Mouse (Mus musculus) neural tube, embryonic 14.5 days (tissue): Measurements from ENCODE around the gene Rptn. TPM values are rescaled to one million over a fixed set of nuclear protein-coding genes. Genes with fewer than 3 reads are reported as not detected.

Source experiments
- ATAC-seq: fragments of 200-750 bp; cut with Nextera tagmentation; 2 replicates; pipeline ENCODE4 v1.8.0; 2017; ENCODE audit warnings: low read depth, mild to moderate bottlenecking, moderate TSS enrichment, moderate library complexity
- H3K27ac ChIP-seq: fragments of 300-500 bp; sonication (generic); 2 replicates; pipeline ENCODE4 v1.5.1; 2014; ENCODE audit warnings: low read depth, mild to moderate bottlenecking, control low read depth, low read length, moderate library complexity, mixed read lengths
- H3K27me3 ChIP-seq: fragments of 300-500 bp; sonication (generic); 2 replicates; pipeline ENCODE4 v1.6.1; 2014; ENCODE audit warnings: low read length; ENCODE audit not compliant: control insufficient read depth, insufficient read depth
- H3K36me3 ChIP-seq: fragments of 300-500 bp; sonication (generic); 2 replicates; pipeline ENCODE4 v1.6.1; 2014; ENCODE audit warnings: low read length, mixed read lengths; ENCODE audit not compliant: control insufficient read depth, insufficient read depth
- H3K4me1 ChIP-seq: fragments of 300-500 bp; sonication (generic); 2 replicates; pipeline ENCODE4 v1.6.1; 2014; ENCODE audit warnings: low read length; ENCODE audit not compliant: control insufficient read depth, insufficient read depth
- H3K4me2 ChIP-seq: fragments of 300-500 bp; sonication (generic); 2 replicates; pipeline ENCODE4 v1.6.1; 2014; ENCODE audit warnings: mild to moderate bottlenecking, low read depth, low read length, control low read depth
- H3K4me3 ChIP-seq: fragments of 300-500 bp; sonication (generic); 2 replicates; pipeline ENCODE4 v1.5.1; 2014; ENCODE audit warnings: low read depth, low read length, control low read depth, mixed read lengths
- H3K9ac ChIP-seq: fragments of 300-500 bp; sonication (generic); replicated peaks from 2 replicates; pipeline ENCODE4 v1.6.1; 2014; ENCODE audit warnings: low read depth, mild to moderate bottlenecking, control low read depth, low read length, mixed read lengths
- H3K9me3 ChIP-seq: fragments of 300-500 bp; sonication (generic); 2 replicates; pipeline ENCODE4 v1.6.1; 2016; ENCODE audit warnings: low read length; ENCODE audit not compliant: control insufficient read depth
- WGBS: fragments of 180-500 bp; shearing (Covaris S2); extraction: QIAGEN DNeasy Blood & Tissue Kit; methylation state at CpG from one replicate; pipeline ENCODE4 v1.1.7; 2014; 5-methylcytosine and 5-hydroxymethylcytosine counted together
- polyA plus RNA-seq: library from polyadenylated mRNA; unstranded; fragments of >200 nt; fragmentation: Nextera tagmentation; extraction: Ambion mirVana; gene quantifications from 2 replicates; pipeline ENCODE4 v1.2.1, GENCODE M21; 2014

The Rptn gene
- polyA plus RNA-seq, 1 experiment from 2014 or later = not detected

- Histone ChIP-seq H3K4me1 (no peaks in the 10 kb centered on the region), H3K27me3 (no peaks in the 10 kb centered on the region), H3K9ac (no peak overlapping the region), H3K9me3 (no peaks in the 10 kb centered on the region), H3K4me2 (no peak overlapping the region), H3K4me3 (no peak overlapping the region), H3K27ac (no peak overlapping the region), H3K36me3 (no peaks in the 10 kb centered on the region)
- ATAC-seq = no peak
- WGBS = 59% methylated on average over 4 of the region's 4 CpGs
Measured at GRCm38 (mm10) chr3:93378146-93378545, 15.4 kb upstream of the Rptn start.

GRCm38 (mm10) chr3:93403936-93404335, 10.4 kb downstream of the Rptn start:
- ATAC-seq = no peak
- WGBS = 93% methylated on average over 3 of the region's 3 CpGs
- Histone ChIP-seq H3K4me3 (no peak overlapping the region), H3K9ac (no peak overlapping the region), H3K27me3 (no peaks in the 10 kb centered on the region), H3K27ac (no peak overlapping the region), H3K4me2 (no peak overlapping the region), H3K36me3 (no peaks in the 10 kb centered on the region), H3K9me3 (no peaks in the 10 kb centered on the region), H3K4me1 (no peaks in the 10 kb centered on the region)

- no peaks in the 10 kb centered on the region for H3K27me3 ChIP-seq
- no peak overlapping the region for H3K9ac ChIP-seq
- no peak overlapping the region for H3K4me2 ChIP-seq
- H3K36me3 ChIP-seq = no peaks in the 10 kb centered on the region
- no peak overlapping the region for H3K27ac ChIP-seq
- H3K4me1 ChIP-seq = no peaks in the 10 kb centered on the region
- WGBS = 32% methylated on average over 5 of the region's 5 CpGs
- H3K9me3 ChIP-seq = no peaks in the 10 kb centered on the region
- no peak overlapping the region for H3K4me3 ChIP-seq
- ATAC-seq = no peak
Measured at GRCm38 (mm10) chr3:93406992-93407391, 13.5 kb downstream of the Rptn start.

GRCm38 (mm10) chr3:93411905-93412304, 18.4 kb downstream of the Rptn start:
- Histone ChIP-seq H3K4me2 (no peak overlapping the region), H3K36me3 (no peaks in the 10 kb centered on the region), H3K9me3 (no peaks in the 10 kb centered on the region), H3K27ac (no peak overlapping the region), H3K9ac (no peak overlapping the region), H3K4me3 (no peak overlapping the region), H3K27me3 (no peaks in the 10 kb centered on the region), H3K4me1 (no peaks in the 10 kb centered on the region)
- 26% methylated on average over 2 of the region's 2 CpGs for WGBS
- ATAC-seq = no peak

- no peaks in the 10 kb centered on the region for H3K36me3 ChIP-seq
- H3K4me3 ChIP-seq = no peak overlapping the region
- 36% methylated on average over 3 of the region's 3 CpGs for WGBS
- H3K27ac ChIP-seq = no peak overlapping the region
- no peaks in the 10 kb centered on the region for H3K27me3 ChIP-seq
- H3K9me3 ChIP-seq = no peaks in the 10 kb centered on the region
- no peak for ATAC-seq
- H3K4me1 ChIP-seq = no peaks in the 10 kb centered on the region
- H3K4me2 ChIP-seq = no peak overlapping the region
- no peak overlapping the region for H3K9ac ChIP-seq
Measured at GRCm38 (mm10) chr3:93431673-93432072, 38.2 kb downstream of the Rptn start.

GRCm38 (mm10) chr3:93442030-93442429, 48.5 kb downstream of the Rptn start, which contains the start of gene Tchh:
Gene Tchh (plus strand): TSS chr3:93442330.
- H3K36me3 ChIP-seq = no peaks in the 10 kb centered on the region
- peak within 1 kb of the TSS; percentile 82; the same call in 1 of the 2 replicates for H3K4me2 ChIP-seq
- H3K27ac ChIP-seq = no peak within 1 kb of the TSS
- H3K27me3 ChIP-seq = peaks cover 13% of the 10 kb centered on the region
- H3K4me1 ChIP-seq = 0 out of 2 replicates have a peak, but pooled peaks cover 4% of the 10 kb centered on the region
- no peak within 1 kb of the TSS for H3K4me3 ChIP-seq
- H3K9me3 ChIP-seq = no peaks in the 10 kb centered on the region
- H3K9ac ChIP-seq = no peak within 1 kb of the TSS
- WGBS = 88% methylated on average over 1 of the region's 1 CpGs
- no peak for ATAC-seq

- peak overlapping the region; percentile 82 for H3K4me2 ChIP-seq
- peak overlapping the region; percentile 9; the same call in 1 of the 2 replicates for H3K9ac ChIP-seq
- peak overlapping the region; percentile 48 for H3K4me3 ChIP-seq
- under 1% methylated on average over 38 of the region's 38 CpGs for WGBS
- no peaks in the 10 kb centered on the region for H3K9me3 ChIP-seq
- H3K27ac ChIP-seq = no peak overlapping the region
- no peaks in the 10 kb centered on the region for H3K36me3 ChIP-seq
- peaks cover 13% of the 10 kb centered on the region for H3K27me3 ChIP-seq
- no peak for ATAC-seq
- 0 out of 2 replicates have a peak, but pooled peaks cover 4% of the 10 kb centered on the region for H3K4me1 ChIP-seq
Measured at GRCm38 (mm10) chr3:93443501-93444101, 50.1 kb downstream of the Rptn start.

GRCm38 (mm10) chr3:93444343-93445164, 51.1 kb downstream of the Rptn start:
- Histone ChIP-seq H3K27ac (peak overlapping the region; percentile 4; the same call in 1 of the 2 replicates), H3K4me3 (peak overlapping the region; percentile 48), H3K36me3 (no peaks in the 10 kb centered on the region), H3K4me1 (0 out of 2 replicates have a peak, but pooled peaks cover 4% of the 10 kb centered on the region), H3K9me3 (no peaks in the 10 kb centered on the region), H3K27me3 (peaks cover 13% of the 10 kb centered on the region), H3K9ac (peak overlapping the region; percentile 3), H3K4me2 (peak overlapping the region; percentile 82)
- ATAC-seq = peak; percentile 88
- 2% methylated on average over 56 of the region's 56 CpGs for WGBS

- H3K4me3 ChIP-seq = peak overlapping the region; percentile 48
- peak overlapping the region; percentile 3; the same call in 1 of the 2 replicates for H3K9ac ChIP-seq
- H3K9me3 ChIP-seq = no peaks in the 10 kb centered on the region
- peak overlapping the region; percentile 82 for H3K4me2 ChIP-seq
- 1% methylated on average over 36 of the region's 36 CpGs for WGBS
- H3K27me3 ChIP-seq = peaks cover 13% of the 10 kb centered on the region
- no peak overlapping the region for H3K27ac ChIP-seq
- H3K4me1 ChIP-seq = 0 out of 2 replicates have a peak, but pooled peaks cover 4% of the 10 kb centered on the region
- no peak; the same call in 1 of the 2 replicates for ATAC-seq
- no peaks in the 10 kb centered on the region for H3K36me3 ChIP-seq
Measured at GRCm38 (mm10) chr3:93445165-93445705, 51.7 kb downstream of the Rptn start.
